Mouse (Mus musculus): ENCODE results near the gene Wdr18.

The Wdr18 gene

DNA sequence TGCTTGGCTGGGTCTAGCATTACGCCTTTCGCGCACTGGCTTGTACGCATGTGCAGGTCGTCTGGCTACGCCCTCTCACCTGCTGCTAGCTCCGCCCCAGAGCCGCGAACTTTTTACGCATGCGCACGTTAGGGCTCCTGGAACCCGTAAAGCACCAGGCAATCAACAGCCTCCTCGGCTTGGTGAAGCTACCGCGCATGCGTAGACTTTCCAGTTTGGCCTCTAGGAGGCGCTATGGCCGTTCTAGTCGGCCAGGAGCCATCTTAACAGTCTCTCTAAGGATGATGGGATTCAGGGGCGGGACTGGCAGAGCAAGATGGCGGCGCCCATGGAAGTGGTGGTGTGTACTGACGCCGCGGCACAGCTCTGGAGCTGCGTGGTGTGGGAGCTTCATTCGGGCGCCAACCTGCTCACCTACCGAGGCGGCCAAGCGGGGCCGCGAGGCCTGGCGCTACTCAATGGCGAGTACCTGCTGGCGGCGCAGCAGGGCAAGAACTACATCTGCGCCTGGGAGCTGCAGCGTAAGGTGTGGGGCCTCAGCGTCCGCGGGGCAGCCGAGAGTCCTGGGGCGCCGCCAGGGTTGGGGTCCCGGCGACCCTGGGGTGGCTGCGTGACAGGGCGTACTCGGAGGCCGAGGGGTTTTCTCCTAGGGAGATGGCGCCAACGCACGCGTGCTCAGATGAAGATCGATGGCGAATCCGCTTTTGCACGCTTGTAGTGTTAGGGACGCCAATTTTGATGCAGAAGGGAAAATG is at the start of gene Wdr18:
Gene Wdr18 (plus strand): TSS at position 306 of the 755 bp plus-strand sequence.
- peak; percentile 100 for DNase-seq

DNA sequence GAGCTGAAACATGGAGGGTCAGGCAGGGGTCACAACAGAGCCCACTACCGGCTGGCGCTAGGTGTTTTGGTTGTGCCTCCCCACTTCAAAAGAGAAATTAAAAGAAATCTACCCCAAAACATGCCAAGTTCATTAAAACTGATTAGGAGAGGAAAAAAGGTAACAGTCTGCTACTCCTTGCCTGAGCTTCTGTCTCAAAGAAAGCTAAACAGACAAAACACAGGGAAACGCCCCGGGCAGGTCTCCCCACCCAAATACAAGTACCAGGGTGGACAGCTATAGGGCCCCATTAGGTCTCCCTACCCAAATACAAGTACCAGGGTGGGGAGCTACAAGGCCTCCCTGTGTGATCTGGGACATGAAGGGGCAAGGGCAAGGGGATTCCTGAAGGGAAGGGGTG is 49.4 kb upstream of the Wdr18 start, which contains the start of gene Gm26602:
Gene Gm26602 (plus strand): TSS at position 301 of the 400 bp plus-strand sequence.
- DNase-seq = no peak

DNA sequence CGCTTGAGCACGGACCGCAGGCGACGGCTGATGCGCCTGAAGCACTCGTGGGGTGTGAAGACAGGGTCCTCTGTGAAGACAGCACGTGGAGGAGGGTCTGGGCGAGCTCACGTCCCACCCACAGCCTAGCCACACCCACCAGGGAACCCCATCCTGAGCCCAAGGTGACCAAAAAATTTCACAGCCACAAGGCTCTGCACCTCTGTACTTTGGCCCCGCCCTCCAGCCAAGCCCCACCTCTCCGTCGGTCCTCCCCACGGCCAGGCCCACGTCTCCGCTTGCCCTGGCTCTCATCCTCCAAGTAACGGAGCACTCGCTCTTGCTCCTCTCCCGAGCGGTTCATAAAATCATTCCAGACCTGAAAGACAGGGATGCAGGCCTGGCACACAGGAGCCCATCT is 47.5 kb upstream of the Wdr18 start:
- no peak for DNase-seq

DNA sequence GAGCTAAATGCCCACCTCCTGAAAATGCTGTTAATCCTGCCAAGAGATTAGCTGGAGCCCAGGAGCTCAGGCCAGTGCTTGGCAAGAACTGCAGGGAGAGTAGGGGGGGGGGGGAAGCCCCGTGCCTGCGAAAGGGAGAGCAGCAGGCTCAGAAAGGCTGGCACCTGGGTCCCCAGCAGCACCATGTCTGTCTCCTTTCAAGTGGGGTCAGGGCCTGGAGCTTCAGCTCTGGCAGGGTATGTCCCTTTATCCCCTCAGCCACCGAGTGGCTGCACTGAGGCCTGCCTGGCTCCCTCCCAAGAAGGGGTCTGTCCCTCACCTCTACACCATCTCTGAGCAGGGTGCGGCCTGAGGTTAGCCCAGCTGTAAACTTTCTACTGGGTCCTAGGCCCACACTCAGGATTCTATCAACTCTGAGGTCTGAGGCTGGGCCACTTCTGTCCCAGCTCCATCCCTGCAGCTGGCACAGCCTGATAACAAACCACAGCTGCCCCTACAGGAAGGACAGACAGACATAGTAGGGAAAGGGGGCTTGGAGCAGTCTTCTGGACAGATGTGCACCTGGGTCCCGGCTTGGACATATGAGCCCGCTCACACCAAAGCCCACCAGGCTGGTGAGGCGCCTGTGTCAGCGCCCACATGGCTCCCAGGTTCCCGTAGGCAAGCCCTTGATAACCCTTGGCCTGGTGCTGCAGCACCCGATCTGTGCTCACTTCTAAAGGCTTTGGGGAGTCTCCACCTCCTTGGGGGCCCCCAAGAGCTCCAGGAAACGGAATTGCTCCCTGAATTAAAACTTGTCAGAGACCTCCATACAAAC is 45.6 kb upstream of the Wdr18 start:
- no peak for DNase-seq

GRCm38 (mm10) chr10:79914948-79915596 is 44.9 kb upstream of the Wdr18 start:
- no peak for DNase-seq

DNA sequence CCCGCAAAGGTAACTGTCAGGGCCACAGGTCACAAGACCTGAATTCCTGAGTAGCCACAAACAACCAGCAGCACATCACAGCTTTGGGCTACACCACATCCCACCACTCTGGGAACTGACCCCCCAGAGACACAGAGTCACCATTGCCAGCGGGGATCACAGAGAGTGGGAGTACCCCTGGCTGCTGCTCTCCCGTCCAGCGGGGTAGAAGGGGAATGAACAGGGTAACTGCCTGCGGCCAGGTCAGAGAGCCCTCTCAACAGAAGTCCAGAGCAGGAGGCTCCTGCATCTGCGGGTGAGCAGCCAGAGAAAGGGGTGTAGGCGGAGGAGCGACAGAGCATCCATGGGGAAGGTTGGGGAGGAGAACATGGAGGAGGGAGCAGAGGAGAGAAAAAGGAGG is 43.9 kb upstream of the Wdr18 start:
- DNase-seq = no peak

GRCm38 (mm10) chr10:79916808-79917531 is 43.0 kb upstream of the Wdr18 start, which contains the start of gene Kiss1r:
Gene Kiss1r (plus strand): TSS chr10:79916971.
- peak; percentile 89 for DNase-seq

DNA sequence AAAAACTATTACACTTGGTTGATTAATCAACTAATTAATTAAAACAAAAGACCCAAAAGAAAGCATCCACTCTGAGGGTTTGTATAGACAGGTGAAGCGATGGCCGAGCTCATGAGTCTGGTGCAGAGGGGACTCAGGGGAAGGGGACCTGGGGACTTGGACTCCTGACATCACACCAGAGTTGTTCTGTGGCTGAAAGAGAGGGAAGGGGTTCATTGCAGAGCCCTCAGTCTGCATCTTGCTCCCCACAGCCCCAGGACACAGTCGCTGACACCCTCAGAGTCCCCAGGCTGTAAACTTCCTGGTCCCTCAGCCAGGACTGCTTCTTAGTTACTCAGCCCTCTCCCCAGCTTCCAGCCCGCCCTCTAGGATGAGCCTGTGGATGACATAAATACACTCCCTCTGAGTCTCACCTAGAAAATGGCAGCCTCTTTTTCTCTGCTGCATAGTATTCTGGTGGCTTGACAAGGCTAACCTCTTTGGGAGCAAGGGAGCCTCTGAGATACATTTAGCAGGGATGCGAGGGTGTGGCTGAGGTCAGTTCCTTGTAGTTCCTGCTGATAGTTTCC is 42.3 kb upstream of the Wdr18 start:
- no peak for DNase-seq

- no peak for DNase-seq
Observed at GRCm38 (mm10) chr10:79918231-79919078, 41.5 kb upstream of the Wdr18 start.

DNA sequence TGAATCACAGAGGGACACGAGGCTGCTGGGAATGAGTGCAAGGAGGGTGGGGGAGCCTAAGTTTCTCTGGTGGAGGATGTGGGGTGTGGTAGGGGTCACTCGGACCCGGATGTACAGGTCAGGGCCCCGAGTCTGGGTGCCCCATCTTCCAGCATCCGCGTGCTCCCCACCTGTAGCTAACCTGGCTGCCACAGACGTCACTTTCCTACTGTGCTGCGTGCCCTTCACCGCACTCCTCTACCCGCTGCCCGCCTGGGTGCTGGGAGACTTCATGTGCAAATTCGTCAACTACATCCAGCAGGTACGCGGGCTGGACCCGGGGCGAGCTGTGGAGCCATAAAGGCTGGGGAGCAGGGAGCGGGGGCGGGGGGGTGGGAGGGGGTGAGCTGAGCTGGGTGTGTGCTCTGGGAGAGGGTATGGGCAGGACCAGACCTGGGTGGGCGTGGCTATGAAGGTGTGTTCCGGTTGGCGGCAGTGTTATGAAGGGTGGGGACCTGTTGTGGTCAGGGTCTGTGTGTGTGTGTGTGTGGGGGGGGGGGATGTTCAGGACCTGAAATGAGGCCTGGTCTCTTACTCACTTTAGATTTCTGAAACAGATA is 40.6 kb upstream of the Wdr18 start:
- DNase-seq = peak; percentile 25

DNA sequence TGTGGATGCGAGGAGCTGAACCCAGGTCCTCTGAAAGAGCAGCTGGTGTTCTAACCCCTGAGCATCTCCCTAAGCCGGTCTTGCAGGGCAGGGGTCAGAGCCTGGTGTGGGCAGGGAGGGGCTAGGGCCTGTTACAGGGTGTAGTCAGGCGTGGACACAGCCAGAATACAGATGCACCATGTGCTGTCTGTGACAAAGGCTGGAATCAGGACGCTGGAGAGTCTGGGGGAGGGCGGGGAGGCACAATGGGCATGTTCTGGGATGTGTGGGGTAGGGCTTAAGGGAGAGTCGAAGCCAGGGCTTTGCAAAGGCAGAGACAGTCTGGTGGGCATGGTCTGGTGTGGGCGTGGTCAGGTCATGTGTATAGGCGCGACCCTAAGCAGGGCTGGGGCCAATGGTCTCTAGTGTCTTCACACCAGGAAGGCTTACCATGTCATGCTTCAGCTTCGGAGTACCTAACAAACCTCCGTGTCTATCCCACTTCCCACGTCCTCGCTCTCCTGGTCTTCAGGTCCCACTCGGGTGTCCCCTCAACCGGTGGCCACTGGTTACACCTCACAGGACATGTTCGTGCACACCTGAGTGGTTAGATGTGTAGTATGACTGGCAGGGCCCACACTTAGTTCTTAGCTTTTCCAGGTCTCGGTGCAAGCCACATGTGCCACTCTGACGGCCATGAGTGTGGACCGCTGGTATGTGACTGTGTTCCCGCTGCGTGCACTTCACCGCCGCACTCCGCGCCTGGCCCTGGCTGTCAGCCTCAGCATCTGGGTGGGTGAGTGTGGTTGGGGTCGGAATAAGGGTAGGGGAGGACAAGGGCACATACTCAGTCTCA is 39.7 kb upstream of the Wdr18 start:
- no peak for DNase-seq

DNA sequence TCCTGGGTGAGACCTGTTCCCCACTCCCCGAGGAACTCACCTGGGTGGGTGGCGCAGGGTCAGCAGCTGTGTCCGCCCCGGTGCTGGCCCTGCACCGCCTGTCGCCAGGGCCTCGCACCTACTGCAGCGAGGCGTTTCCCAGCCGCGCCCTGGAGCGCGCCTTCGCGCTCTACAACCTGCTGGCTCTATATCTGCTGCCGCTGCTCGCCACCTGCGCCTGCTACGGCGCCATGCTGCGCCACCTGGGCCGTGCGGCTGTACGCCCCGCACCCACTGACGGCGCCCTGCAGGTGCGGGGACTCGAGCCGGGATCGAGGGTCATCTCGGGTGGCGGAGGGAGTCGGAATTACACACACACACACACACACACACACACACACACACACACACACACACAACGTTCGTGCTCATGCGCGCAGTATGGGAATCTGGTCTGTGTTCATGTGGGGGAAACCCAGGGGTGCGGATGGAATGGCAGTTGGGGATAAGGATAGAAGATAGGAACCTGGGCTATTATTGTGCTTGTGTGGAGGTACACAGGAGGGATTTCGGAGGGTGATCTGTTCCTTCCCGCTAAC is 38.9 kb upstream of the Wdr18 start, which contains the start of gene R3hdm4:
Gene R3hdm4 (minus strand): TSS at position 251 of the 578 bp plus-strand sequence.
- DNase-seq = peak; percentile 23

- DNase-seq = no peak
Observed at GRCm38 (mm10) chr10:79921572-79921971, 38.4 kb upstream of the Wdr18 start.

GRCm38 (mm10) chr10:79924998-79925784 is 34.8 kb upstream of the Wdr18 start:
- DNase-seq = peak; percentile 96

DNA sequence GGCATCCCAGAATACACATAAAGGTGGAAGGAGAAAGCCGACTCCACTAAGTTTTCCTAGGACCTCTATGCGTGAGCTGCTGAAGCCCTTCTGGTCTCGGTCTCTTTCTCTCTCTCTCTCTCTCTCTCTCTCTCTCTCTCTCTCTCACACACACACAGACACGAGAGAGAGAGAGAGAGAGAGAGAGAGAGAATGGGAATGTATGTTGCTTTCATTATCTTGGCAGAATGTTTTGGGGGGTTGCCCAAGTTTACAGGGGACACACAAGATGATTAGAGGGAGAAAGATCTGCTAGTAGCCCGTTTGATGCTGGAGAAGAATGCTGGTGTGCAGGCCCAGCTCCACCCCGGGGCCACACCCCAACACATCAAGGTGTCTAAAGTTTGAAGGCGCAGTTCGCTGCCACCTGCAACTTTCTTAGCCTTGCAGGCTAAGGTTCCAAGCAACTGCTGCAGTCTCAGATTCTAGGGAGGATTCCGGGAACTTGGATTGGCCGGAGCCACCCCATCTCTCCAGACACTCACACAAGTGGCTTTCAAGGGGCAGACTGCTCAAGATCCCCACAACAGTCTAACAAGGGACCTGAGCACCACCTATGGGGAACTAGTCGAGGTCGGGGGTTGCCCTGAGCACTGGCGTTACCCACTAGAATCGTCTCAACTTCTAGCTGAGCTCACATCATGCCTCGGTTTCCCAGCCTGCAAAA is 34.0 kb upstream of the Wdr18 start:
- DNase-seq = peak; percentile 55

DNA sequence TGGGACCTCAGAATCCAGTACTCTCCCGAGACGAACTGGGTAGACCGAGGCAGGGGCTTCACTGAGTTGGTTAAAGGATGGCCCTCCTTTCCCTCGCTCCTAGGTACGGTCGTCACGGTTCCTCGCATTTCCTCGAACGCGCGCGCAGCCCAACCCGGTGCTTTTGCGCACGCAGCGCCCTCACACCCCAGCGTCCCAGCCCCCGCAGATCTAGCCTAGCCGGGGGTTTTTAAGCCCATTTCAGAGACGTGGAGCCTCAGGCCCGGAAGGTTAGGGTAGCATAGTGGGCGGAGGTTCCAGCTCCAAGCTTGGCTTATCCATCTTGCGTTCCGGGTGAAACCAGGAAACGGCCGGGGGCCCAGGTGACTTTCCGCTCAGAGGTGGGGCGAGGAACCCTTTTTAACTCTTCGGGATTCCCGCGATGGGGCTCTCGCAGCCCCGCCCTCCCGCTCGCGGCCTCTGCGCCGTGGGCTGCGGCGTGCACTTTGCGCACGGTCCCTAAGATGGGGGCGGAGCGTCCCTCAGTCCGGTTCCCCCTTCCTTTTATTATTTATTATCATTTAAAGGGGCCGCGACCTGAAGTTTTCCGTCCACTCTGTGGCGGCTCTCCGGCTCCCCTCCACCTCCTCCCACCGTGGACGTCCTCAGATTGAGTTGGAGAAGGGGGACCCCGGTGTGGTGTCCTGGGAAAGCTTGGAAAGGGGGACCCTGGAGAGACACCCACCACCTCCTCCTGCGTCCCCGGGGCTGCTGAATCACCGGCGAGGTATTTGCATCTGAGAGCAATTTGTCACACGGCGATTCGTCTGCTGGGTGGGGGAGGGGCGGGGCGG is 33.2 kb upstream of the Wdr18 start, which contains the start of gene Arid3a:
Gene Arid3a (plus strand): TSS at position 553 of the 833 bp plus-strand sequence.
- DNase-seq = peak; percentile 92
